Mouse (Mus musculus): ENCODE measurements around the gene Zfp365. TPM values are rescaled to one million over a fixed set of nuclear protein-coding genes. Genes with fewer than 3 reads are reported as not detected.

The Zfp365 gene
- polyA plus RNA-seq, 1 experiment from 2014 or later, result 5.2 TPM

DNA sequence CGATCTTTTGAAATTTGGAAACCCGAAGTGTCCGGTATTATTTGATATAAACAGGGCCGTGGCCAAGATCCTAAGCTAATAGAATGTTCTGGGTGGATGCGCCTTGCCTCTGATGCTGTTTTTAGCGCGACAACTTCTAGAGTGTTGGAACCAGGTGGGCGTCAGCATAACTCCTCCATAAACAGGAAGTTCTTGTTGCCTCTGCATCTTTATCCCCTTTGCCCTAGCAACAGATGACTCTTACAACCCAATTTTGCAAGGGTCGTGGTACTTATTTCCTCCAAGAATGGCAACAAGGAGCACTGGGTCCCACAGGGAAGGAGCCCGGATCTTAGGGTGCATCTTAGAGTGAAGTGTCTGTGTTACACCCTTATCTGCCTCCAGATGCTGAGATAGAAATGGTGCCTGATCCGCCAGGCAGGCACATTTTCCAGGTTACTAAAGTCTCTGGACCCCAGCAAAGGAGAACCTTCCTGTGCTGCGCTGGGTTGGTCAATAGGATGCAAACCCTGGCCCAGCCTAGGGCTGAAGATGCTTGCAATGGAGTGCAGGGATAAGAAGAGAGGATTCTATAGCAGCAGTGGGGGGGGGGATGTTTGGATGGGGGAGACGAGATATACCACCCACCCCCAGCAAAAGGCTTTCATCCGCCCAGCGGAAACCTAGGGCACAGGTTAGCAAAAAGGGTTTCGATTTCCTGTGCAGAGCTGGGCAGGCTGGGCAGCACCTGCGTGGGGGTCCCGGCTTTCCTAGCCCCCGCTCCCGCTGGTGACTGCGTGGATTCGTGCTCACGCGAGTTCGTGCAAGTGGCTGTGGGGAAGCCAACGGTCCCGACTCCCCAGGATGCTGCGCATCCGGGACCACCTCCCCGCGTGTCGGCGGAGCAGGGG, 770 bp downstream of the Zfp365 start:
- 20% methylated on average over 33 of the region's 33 CpGs for WGBS

GRCm38 (mm10) chr10:67907931-67908330, 4.5 kb downstream of the Zfp365 start:
- H3K27me3 ChIP-seq (ENCODE audit: control insufficient read depth, insufficient read depth, low read length), result no peaks in the 10 kb centered on the region; the same call in 1 of the 2 replicates
- H3K9ac ChIP-seq, result no peak overlapping the region
- H3K4me2 ChIP-seq (replicated peaks), result no peak overlapping the region
- H3K9me3 ChIP-seq (ENCODE audit: control insufficient read depth, low read length), result no peaks in the 10 kb centered on the region
- H3K4me3 ChIP-seq (replicated peaks; ENCODE audit: low read length), result no peak overlapping the region
- WGBS, result 89% methylated on average over 4 of the region's 4 CpGs
- no peak overlapping the region for H3K27ac ChIP-seq
- ATAC-seq (ENCODE audit: low FRiP score) (no peak), DNase-seq (ENCODE audit: low spot score) (no peak)
- no peaks in the 10 kb centered on the region for H3K36me3 ChIP-seq (replicated peaks; ENCODE audit: control insufficient read depth, insufficient read depth)
- H3K4me1 ChIP-seq (replicated peaks; ENCODE audit: control insufficient read depth, insufficient read depth, low read length), result 0 out of 2 replicates have a peak, but pooled peaks cover 5% of the 10 kb centered on the region

More for the DNA sequence above, 770 bp downstream of the Zfp365 start:
- Histone ChIP-seq H3K9ac (peak overlapping the region; percentile 67), H3K4me2 (replicated peaks) (peak overlapping the region; percentile 84), H3K36me3 (replicated peaks; ENCODE audit: control insufficient read depth, insufficient read depth) (no peaks in the 10 kb centered on the region), H3K27me3 (ENCODE audit: control insufficient read depth, insufficient read depth, low read length) (no peaks in the 10 kb centered on the region; the same call in 1 of the 2 replicates), H3K27ac (0 out of 2 replicates have a peak overlapping the region, but pooled peaks have one; percentile 43), H3K9me3 (ENCODE audit: control insufficient read depth, low read length) (no peaks in the 10 kb centered on the region), H3K4me1 (replicated peaks; ENCODE audit: control insufficient read depth, insufficient read depth, low read length) (0 out of 2 replicates have a peak, but pooled peaks cover 5% of the 10 kb centered on the region), H3K4me3 (replicated peaks; ENCODE audit: low read length) (peak overlapping the region; percentile 76)
- peak; percentile 53 for ATAC-seq (ENCODE audit: low FRiP score)
- no peak for DNase-seq (ENCODE audit: low spot score)

GRCm38 (mm10) chr10:67906926-67907325, 5.5 kb downstream of the Zfp365 start:
- ATAC-seq (ENCODE audit: low FRiP score) (no peak), DNase-seq (ENCODE audit: low spot score) (no peak)
- no peak overlapping the region for H3K4me3 ChIP-seq (replicated peaks; ENCODE audit: low read length)
- no peak overlapping the region for H3K9ac ChIP-seq
- H3K36me3 ChIP-seq (replicated peaks; ENCODE audit: control insufficient read depth, insufficient read depth), result no peaks in the 10 kb centered on the region
- no peak overlapping the region for H3K4me2 ChIP-seq (replicated peaks)
- H3K4me1 ChIP-seq (replicated peaks; ENCODE audit: control insufficient read depth, insufficient read depth, low read length), result 0 out of 2 replicates have a peak, but pooled peaks cover 5% of the 10 kb centered on the region
- 95% methylated on average over 2 of the region's 2 CpGs for WGBS
- no peaks in the 10 kb centered on the region for H3K9me3 ChIP-seq (ENCODE audit: control insufficient read depth, low read length)
- H3K27me3 ChIP-seq (ENCODE audit: control insufficient read depth, insufficient read depth, low read length), result no peaks in the 10 kb centered on the region; the same call in 1 of the 2 replicates
- H3K27ac ChIP-seq, result no peak overlapping the region

- no peak overlapping the region for H3K9ac ChIP-seq
- H3K4me2 ChIP-seq (replicated peaks), result no peak overlapping the region
- no peak overlapping the region for H3K4me3 ChIP-seq (replicated peaks; ENCODE audit: low read length)
- 93% methylated on average over 4 of the region's 4 CpGs for WGBS
- H3K27me3 ChIP-seq (ENCODE audit: control insufficient read depth, insufficient read depth, low read length), result no peaks in the 10 kb centered on the region; the same call in 1 of the 2 replicates
- no peak overlapping the region for H3K27ac ChIP-seq
- H3K4me1 ChIP-seq (replicated peaks; ENCODE audit: control insufficient read depth, insufficient read depth, low read length), result no peaks in the 10 kb centered on the region
- H3K9me3 ChIP-seq (ENCODE audit: control insufficient read depth, low read length), result no peaks in the 10 kb centered on the region
- ATAC-seq (ENCODE audit: low FRiP score) (no peak), DNase-seq (ENCODE audit: low spot score) (no peak)
- no peaks in the 10 kb centered on the region for H3K36me3 ChIP-seq (replicated peaks; ENCODE audit: control insufficient read depth, insufficient read depth)
Observed at GRCm38 (mm10) chr10:67906063-67906462, 6.4 kb downstream of the Zfp365 start.

DNA sequence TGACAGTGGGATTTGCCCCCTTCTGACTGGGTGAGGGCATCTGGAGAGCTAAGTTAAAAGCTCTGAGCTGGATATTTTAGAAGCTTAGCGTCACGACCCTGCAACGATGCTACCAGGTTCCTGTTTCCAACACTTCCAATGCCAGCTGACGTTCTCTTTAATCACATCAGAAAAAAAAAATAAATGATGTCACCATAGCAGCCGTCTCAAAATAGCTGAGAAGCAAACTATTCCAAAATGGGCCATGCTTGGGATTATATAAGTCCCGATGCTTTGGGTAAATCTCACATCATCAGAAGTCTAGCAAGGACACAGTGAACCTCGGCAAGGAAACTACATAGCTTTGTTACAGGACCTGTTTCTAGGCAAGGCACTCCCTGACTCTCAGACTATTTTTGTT, 9.1 kb downstream of the Zfp365 start:
- no peak overlapping the region for H3K27ac ChIP-seq
- DNase-seq (ENCODE audit: low spot score) (no peak), ATAC-seq (ENCODE audit: low FRiP score) (no peak)
- no peaks in the 10 kb centered on the region for H3K4me1 ChIP-seq (replicated peaks; ENCODE audit: control insufficient read depth, insufficient read depth, low read length)
- H3K4me3 ChIP-seq (replicated peaks; ENCODE audit: low read length), result no peak overlapping the region
- H3K27me3 ChIP-seq (ENCODE audit: control insufficient read depth, insufficient read depth, low read length), result no peaks in the 10 kb centered on the region
- WGBS, result 84% methylated on average over 7 of the region's 7 CpGs
- no peak overlapping the region for H3K9ac ChIP-seq
- no peaks in the 10 kb centered on the region for H3K36me3 ChIP-seq (replicated peaks; ENCODE audit: control insufficient read depth, insufficient read depth)
- H3K9me3 ChIP-seq (ENCODE audit: control insufficient read depth, low read length), result no peaks in the 10 kb centered on the region
- H3K4me2 ChIP-seq (replicated peaks), result no peak overlapping the region

- DNase-seq (ENCODE audit: low spot score) (no peak), ATAC-seq (ENCODE audit: low FRiP score) (no peak)
- H3K9me3 ChIP-seq (ENCODE audit: control insufficient read depth, low read length), result no peaks in the 10 kb centered on the region
- H3K9ac ChIP-seq, result no peak overlapping the region
- H3K27me3 ChIP-seq (ENCODE audit: control insufficient read depth, insufficient read depth, low read length), result no peaks in the 10 kb centered on the region
- no peaks in the 10 kb centered on the region for H3K4me1 ChIP-seq (replicated peaks; ENCODE audit: control insufficient read depth, insufficient read depth, low read length)
- H3K4me2 ChIP-seq (replicated peaks), result no peak overlapping the region
- H3K36me3 ChIP-seq (replicated peaks; ENCODE audit: control insufficient read depth, insufficient read depth), result no peaks in the 10 kb centered on the region
- no peak overlapping the region for H3K27ac ChIP-seq
- no peak overlapping the region for H3K4me3 ChIP-seq (replicated peaks; ENCODE audit: low read length)
- WGBS, result 38% methylated on average over 5 of the region's 5 CpGs
Observed at GRCm38 (mm10) chr10:67901179-67901578, 11.3 kb downstream of the Zfp365 start.

DNA sequence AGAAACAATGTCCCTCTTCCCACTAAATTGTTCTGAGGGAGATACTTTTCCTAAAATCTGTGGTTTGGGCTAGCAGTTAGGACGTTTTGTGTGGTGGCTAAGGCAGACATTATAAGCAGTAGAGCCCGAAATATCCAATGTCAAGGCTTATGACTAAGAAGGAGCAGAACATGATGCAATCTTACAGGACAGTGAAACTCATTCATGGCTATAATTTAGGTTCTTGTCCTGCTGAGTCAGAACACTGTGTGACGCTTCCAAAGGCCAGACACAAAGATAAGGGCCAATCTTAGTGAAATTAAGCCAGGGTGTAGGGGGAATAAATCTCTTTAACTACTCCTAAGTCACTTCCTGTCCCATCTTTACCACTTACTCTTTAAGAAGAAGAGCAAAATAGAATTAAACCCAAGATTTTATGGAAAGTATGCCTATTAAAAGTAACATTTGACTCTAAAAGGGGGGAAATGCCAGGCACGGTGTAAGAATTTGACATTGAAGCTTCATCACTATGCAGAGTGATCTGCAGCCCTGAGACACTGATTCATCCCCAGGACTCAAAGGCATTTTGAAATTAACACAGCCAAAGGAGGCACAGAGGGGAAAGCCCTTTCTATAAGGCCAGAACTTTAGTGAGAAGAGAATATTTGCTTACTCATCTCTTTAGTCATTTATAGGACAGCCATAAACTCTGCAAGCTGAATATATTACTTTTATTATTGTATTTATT, 13.3 kb downstream of the Zfp365 start:
- no peaks in the 10 kb centered on the region for H3K36me3 ChIP-seq (replicated peaks; ENCODE audit: control insufficient read depth, insufficient read depth)
- no peak overlapping the region for H3K4me2 ChIP-seq (replicated peaks)
- H3K4me3 ChIP-seq (replicated peaks; ENCODE audit: low read length), result no peak overlapping the region
- no peaks in the 10 kb centered on the region for H3K4me1 ChIP-seq (replicated peaks; ENCODE audit: control insufficient read depth, insufficient read depth, low read length)
- ATAC-seq (ENCODE audit: low FRiP score) (no peak), DNase-seq (ENCODE audit: low spot score) (no peak)
- no peaks in the 10 kb centered on the region for H3K9me3 ChIP-seq (ENCODE audit: control insufficient read depth, low read length)
- 88% methylated on average over 4 of the region's 4 CpGs for WGBS
- H3K27ac ChIP-seq, result no peak overlapping the region
- H3K27me3 ChIP-seq (ENCODE audit: control insufficient read depth, insufficient read depth, low read length), result no peaks in the 10 kb centered on the region
- no peak overlapping the region for H3K9ac ChIP-seq

DNA sequence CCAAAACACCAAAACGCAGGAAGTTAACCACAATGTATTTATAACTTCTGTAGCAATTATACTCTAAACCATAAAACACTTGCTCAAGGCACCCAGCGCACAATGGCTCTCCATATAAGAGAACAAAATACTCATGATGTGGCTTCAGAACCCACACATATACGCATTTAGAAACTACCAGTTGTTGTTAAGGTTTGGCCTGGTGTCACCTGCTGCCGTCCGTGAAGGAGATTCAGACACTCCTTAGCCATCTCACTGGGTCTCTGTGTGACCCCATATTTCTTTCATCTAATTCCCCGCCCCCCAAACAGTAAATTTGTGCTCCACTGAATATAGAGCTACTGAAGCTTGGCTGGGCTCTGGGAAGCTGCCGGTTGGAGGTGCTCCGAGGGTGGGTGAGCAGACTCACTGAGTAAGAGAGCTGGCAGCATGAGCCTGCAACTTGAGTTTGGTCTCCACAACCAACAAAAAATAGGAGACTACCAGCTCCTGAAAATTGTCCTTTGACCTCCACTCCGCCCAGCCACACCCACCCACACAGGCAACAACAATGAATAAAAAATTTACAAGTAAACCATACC, 14.0 kb downstream of the Zfp365 start:
- no peak for DNase-seq (ENCODE audit: low spot score)
- Histone ChIP-seq H3K4me3 (replicated peaks; ENCODE audit: low read length) (no peak overlapping the region), H3K9ac (no peak overlapping the region), H3K9me3 (ENCODE audit: control insufficient read depth, low read length) (no peaks in the 10 kb centered on the region), H3K4me1 (replicated peaks; ENCODE audit: control insufficient read depth, insufficient read depth, low read length) (no peaks in the 10 kb centered on the region), H3K27me3 (ENCODE audit: control insufficient read depth, insufficient read depth, low read length) (no peaks in the 10 kb centered on the region), H3K27ac (no peak overlapping the region), H3K36me3 (replicated peaks; ENCODE audit: control insufficient read depth, insufficient read depth) (no peaks in the 10 kb centered on the region), H3K4me2 (replicated peaks) (no peak overlapping the region)
- 93% methylated on average over 9 of the region's 9 CpGs for WGBS
- ATAC-seq (ENCODE audit: low FRiP score), result no peak

GRCm38 (mm10) chr10:67897281-67897680, 15.2 kb downstream of the Zfp365 start:
- Histone ChIP-seq H3K27ac (no peak overlapping the region), H3K4me1 (replicated peaks; ENCODE audit: control insufficient read depth, insufficient read depth, low read length) (no peaks in the 10 kb centered on the region), H3K4me2 (replicated peaks) (no peak overlapping the region), H3K4me3 (replicated peaks; ENCODE audit: low read length) (no peak overlapping the region), H3K9ac (no peak overlapping the region), H3K27me3 (ENCODE audit: control insufficient read depth, insufficient read depth, low read length) (no peaks in the 10 kb centered on the region), H3K9me3 (ENCODE audit: control insufficient read depth, low read length) (no peaks in the 10 kb centered on the region), H3K36me3 (replicated peaks; ENCODE audit: control insufficient read depth, insufficient read depth) (no peaks in the 10 kb centered on the region)
- no peak for DNase-seq (ENCODE audit: low spot score)
- ATAC-seq (ENCODE audit: low FRiP score), result no peak
- 87% methylated on average over 6 of the region's 6 CpGs for whole genome bisulfite sequencing

Measured in hindbrain, embryonic 14.5 days (tissue).